Mouse (Mus musculus) midbrain, embryonic 10.5 days (tissue): Measurements from ENCODE around the gene Gm11562. TPM values are rescaled to one million over a fixed set of nuclear protein-coding genes. Genes with fewer than 3 reads are reported as not detected.
"Not testable (repeated sequence)": the region's sequence is repeated elsewhere in the genome, so short reads cannot be mapped to it uniquely, and the experiment has no call there.

ENCODE experiments used
- DNase-seq: peaks from one replicate; pipeline ENCODE4 v3.0.0-alpha.2; 2017; ENCODE audit warnings: low spot score
- H3K27ac ChIP-seq: fragments of 300-500 bp; sonication (generic); replicated peaks from 2 replicates; pipeline ENCODE4 v1.5.1; 2016; ENCODE audit warnings: mild to moderate bottlenecking
- H3K27me3 ChIP-seq: fragments of 300-500 bp; sonication (generic); 2 replicates; pipeline ENCODE4 v1.6.1; 2016; ENCODE audit warnings: low read depth, mild to moderate bottlenecking; ENCODE audit not compliant: poor library complexity, severe bottlenecking
- H3K36me3 ChIP-seq: fragments of 300-500 bp; sonication (generic); 2 replicates; pipeline ENCODE4 v1.6.1; 2016; ENCODE audit warnings: mild to moderate bottlenecking, moderate library complexity
- H3K4me1 ChIP-seq: fragments of 300-500 bp; sonication (generic); 2 replicates; pipeline ENCODE4 v1.6.1; 2016
- H3K4me3 ChIP-seq: fragments of 300-500 bp; sonication (generic); 2 replicates; pipeline ENCODE4 v1.5.1; 2016; ENCODE audit warnings: mild to moderate bottlenecking, moderate library complexity
- H3K9me3 ChIP-seq: fragments of 300-500 bp; sonication (generic); replicated peaks from 2 replicates; pipeline ENCODE4 v1.6.1; 2016; ENCODE audit warnings: mild to moderate bottlenecking
- WGBS: fragments of 180-500 bp; shearing (Covaris S2); methylation state at CpG from one replicate; pipeline ENCODE4 v1.1.7; 2016; 5-methylcytosine and 5-hydroxymethylcytosine counted together
- polyA plus RNA-seq: library from polyadenylated mRNA; unstranded; fragments of >200 nt; fragmentation: Nextera tagmentation; extraction: Ambion mirVana; gene quantifications from 2 replicates; pipeline ENCODE4 v1.2.1, GENCODE M21; 2016

The Gm11562 gene
- polyA plus RNA-seq = not detected in 2 replicates

DNA sequence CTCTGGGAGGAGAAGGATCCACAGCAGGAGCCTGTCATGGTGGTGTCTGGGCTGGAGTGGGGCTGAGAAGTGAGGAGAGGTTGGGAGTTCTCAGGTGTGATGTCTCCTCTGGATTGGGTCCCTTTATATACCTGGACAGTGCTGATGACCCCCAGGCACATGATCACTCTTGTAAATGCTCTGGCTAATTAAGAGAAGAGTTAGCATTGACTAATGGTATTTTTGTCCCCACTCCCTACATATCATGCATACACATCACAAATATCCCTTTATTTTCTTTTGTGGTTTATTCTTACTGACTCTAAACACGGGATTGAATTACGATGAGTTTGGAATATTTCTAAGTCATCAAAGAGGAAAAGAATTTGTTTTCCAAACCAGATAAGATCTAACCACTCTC, at the start of gene Gm11562:
Gene Gm11562, minus strand, starts transcription at position 101 of the 400 bp plus-strand sequence.
- WGBS = 87% methylated on average over 2 of the region's 2 CpGs
- H3K36me3 ChIP-seq = no peaks in the 10 kb centered on the region
- no peaks in the 10 kb centered on the region for H3K27me3 ChIP-seq
- DNase-seq = no peak
- no peak within 1 kb of the TSS for H3K4me3 ChIP-seq
- H3K4me1 ChIP-seq = no peaks in the 10 kb centered on the region
- H3K9me3 ChIP-seq = no peaks in the 10 kb centered on the region
- no peak within 1 kb of the TSS for H3K27ac ChIP-seq

DNA sequence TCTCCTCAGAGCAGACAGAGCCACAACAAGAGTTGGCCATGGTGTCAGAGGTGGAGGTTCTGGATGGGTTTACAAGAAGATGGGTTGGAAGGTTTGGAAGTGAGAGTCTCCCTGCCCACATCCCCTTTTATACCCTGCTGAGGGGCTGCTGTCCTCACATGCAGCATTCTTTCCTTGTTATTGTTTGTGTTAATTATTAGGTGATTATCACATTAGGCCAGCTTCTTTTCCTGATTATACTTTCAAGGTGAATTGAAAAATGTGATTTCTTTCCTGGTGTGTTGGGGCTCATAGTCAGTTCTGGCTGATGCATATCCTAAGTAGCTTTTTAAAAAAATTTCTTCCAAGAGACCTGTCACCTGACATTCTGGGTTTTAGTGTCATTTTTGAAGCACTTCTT, 45.6 kb upstream of the Gm11562 start, which contains the start of gene Krtap4-6:
Gene Krtap4-6, minus strand, starts transcription at position 101 of the 400 bp plus-strand sequence.
- no peaks in the 10 kb centered on the region for H3K27me3 ChIP-seq
- no peak for DNase-seq
- no peaks in the 10 kb centered on the region for H3K9me3 ChIP-seq
- no peaks in the 10 kb centered on the region for H3K36me3 ChIP-seq
- H3K4me3 ChIP-seq = no peak within 1 kb of the TSS
- peak within 1 kb of the TSS; percentile 38; the same call in 1 of the 2 replicates for H3K27ac ChIP-seq
- no peaks in the 10 kb centered on the region for H3K4me1 ChIP-seq

DNA sequence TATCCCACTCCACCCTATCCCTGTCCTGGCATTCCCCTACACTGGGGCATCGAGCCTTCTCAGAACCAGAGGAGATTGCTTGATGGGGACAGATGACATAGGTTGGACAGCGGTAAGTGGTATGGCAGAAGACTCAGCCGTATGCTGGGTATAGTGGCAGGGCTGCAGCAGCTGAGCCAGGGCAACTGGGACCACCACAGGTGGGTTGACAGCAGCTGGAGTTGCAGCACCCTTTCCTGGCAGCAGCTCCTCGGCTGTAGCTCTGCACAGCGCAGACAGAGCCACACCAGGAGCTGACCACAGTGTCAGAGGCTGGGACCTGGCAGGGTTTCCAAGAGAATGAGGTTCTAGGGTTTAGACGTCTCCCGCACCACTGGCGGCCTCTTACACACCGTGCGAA, 42.6 kb upstream of the Gm11562 start:
- WGBS = 89% methylated on average over 10 of the region's 10 CpGs
- Histone ChIP-seq H3K4me1 (peaks cover 4% of the 10 kb centered on the region), H3K27ac (no peak overlapping the region), H3K4me3 (no peak overlapping the region), H3K9me3 (no peaks in the 10 kb centered on the region), H3K27me3 (no peaks in the 10 kb centered on the region), H3K36me3 (no peaks in the 10 kb centered on the region)
- no peak for DNase-seq

DNA sequence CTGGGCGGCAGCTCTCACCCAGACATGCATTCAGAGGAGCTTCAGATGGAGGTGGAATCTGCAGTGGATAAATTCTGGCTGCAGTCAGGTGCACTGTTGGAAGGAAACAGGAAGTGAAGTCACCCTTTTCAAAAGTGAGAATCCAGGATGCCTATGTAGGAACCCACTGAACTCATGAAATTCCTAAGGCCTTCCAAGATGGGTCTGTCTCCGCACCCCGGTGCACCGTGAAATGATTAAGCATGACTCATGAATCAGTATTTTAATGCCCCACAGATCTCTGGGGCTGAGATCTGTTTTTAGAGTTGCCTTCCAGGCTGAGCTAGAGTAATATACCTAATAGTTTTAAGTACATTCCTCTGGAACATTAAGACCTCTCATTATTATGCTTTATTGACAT, 39.0 kb upstream of the Gm11562 start:
- 92% methylated on average over 4 of the region's 4 CpGs for WGBS
- Histone ChIP-seq H3K4me1 (peaks cover 4% of the 10 kb centered on the region), H3K9me3 (no peaks in the 10 kb centered on the region), H3K27me3 (no peaks in the 10 kb centered on the region), H3K4me3 (no peak overlapping the region), H3K27ac (no peak overlapping the region), H3K36me3 (no peaks in the 10 kb centered on the region)
- no peak for DNase-seq

DNA sequence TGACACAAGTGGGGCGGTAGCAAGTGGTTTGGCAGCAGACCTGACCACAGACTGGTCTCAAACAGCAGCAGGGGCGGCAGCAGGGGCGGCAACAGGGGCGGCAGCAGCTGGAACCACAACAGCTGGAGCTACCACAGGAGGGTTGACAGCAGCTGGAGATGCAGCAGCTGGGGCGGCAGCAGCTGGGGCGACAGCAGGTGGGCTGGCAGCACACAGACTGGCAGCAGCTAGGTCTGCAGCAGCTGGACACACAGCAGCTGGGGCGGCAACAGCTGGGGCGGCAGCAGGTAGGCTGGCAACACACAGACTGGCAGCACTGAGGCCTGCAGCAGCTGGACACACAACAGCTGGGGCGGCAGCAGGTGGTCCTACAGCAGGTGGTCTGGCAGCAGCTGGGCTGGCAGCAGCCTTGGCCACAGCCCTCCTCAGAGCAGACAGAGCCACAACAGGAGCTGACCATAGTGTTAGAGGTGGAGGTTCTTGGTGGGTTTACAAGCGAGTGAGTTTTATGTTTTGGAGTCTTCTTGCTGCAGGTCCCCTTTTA, 38.3 kb upstream of the Gm11562 start, which contains the start of gene Gm11563:
Gene Gm11563, minus strand, starts transcription at position 494 of the 544 bp plus-strand sequence.
- H3K36me3 ChIP-seq, H3K9me3 ChIP-seq, H3K27me3 ChIP-seq, H3K4me3 ChIP-seq, H3K4me1 ChIP-seq, DNase-seq: not testable (repeated sequence)
- H3K27ac ChIP-seq = peak within 1 kb of the TSS; percentile 59; the same call in 1 of the 2 replicates
- WGBS = 74% methylated on average over 10 of the region's 10 CpGs

DNA sequence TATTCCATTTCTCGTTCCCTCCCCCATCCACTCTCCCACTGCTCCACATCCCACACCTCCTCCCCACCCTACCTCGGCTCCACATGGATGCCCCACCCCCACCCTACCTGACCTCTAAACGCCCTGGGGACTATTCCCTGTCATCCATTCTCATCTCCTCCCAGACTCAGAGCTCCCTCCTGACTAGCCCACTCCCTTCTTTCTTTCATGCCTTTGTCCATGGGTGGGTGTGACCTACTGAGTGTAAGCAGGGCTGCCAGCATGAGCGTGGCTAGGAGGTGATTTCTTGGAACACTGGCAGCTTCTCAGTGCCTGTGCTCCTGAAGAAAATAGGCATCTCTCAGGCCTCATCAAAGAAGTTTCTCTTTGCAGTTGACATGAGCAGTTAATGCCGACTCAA, 36.8 kb upstream of the Gm11562 start:
- H3K9me3 ChIP-seq = no peaks in the 10 kb centered on the region
- no peaks in the 10 kb centered on the region for H3K27me3 ChIP-seq
- DNase-seq = no peak
- H3K27ac ChIP-seq = no peak overlapping the region
- WGBS = 61% methylated on average over 5 of the region's 5 CpGs
- peaks cover 4% of the 10 kb centered on the region for H3K4me1 ChIP-seq
- H3K36me3 ChIP-seq = no peaks in the 10 kb centered on the region
- H3K4me3 ChIP-seq = no peak overlapping the region

DNA sequence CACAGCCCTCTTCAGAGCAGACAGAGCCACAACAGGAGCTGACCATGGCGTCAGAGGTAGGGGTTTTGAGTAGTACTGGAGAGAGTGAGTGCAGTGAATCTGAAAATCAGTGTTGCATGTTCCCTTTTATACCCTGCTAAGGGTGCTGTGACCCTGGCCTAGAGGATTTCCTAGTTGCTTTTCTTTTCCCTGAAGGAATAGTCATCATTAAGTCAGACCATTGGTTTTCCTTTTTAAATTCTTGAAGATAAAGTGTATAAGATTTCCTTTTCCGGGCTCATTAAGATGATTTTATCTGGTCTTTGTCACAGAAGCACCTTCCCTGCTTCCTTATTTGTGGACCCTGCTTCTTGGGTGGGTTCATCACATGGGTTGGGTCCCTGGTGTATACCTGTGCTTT, 29.9 kb upstream of the Gm11562 start, which contains the start of gene Gm11555:
Gene Gm11555, minus strand, starts transcription at position 101 of the 400 bp plus-strand sequence.
- 78% methylated on average over 2 of the region's 2 CpGs for WGBS
- H3K27me3 ChIP-seq = no peaks in the 10 kb centered on the region
- H3K4me3 ChIP-seq = no peak within 1 kb of the TSS
- H3K9me3 ChIP-seq = no peaks in the 10 kb centered on the region
- H3K27ac ChIP-seq = no peak within 1 kb of the TSS
- no peaks in the 10 kb centered on the region for H3K36me3 ChIP-seq
- DNase-seq = no peak
- no peaks in the 10 kb centered on the region for H3K4me1 ChIP-seq

DNA sequence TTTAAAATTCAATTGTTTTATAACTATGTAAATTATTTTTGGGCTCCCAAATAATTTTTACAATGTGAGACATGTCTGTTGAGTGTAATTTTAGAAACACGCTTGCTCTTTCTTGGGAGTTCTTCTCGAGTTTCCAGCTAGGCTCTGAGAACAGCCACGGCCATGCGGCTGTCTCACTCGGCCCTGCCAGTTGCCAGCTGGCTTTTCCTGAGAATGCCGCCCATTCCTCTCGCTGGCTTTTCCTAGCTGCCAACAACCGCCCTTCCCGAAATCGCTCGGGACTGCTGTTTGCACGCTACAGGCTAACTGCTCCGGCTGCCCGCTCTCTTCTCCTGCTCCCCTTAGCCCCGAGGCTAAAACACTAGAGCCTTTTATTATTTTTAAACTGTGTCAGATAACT, 26.2 kb upstream of the Gm11562 start:
- Histone ChIP-seq H3K27me3 (no peaks in the 10 kb centered on the region), H3K36me3 (no peaks in the 10 kb centered on the region), H3K4me3 (no peak overlapping the region), H3K4me1 (no peaks in the 10 kb centered on the region), H3K27ac (no peak overlapping the region), H3K9me3 (no peaks in the 10 kb centered on the region)
- DNase-seq = no peak
- 90% methylated on average over 15 of the region's 15 CpGs for WGBS

DNA sequence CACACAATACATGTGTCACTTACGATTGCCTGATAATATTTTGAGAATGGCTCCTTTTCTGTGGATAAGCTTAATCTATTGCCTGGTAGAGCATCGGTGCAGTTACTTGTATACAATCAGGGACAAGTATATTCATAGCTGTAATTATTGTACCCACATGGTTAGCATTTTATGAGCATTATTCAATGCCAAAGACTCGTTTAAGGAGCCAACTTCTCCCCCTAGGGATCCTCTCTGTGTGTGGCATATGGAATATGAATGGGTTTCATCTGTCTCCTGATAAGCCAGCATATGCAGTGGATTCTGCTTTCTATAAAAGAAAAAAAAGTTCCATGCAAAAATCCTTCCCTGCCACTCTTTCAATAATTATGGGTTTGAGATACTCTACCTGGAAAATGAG, 24.1 kb upstream of the Gm11562 start:
- Histone ChIP-seq H3K36me3 (no peaks in the 10 kb centered on the region), H3K9me3 (no peaks in the 10 kb centered on the region), H3K27ac (no peak overlapping the region), H3K4me1 (no peaks in the 10 kb centered on the region), H3K27me3 (no peaks in the 10 kb centered on the region), H3K4me3 (no peak overlapping the region)
- WGBS = 83% methylated on average over 3 of the region's 3 CpGs
- DNase-seq = no peak

DNA sequence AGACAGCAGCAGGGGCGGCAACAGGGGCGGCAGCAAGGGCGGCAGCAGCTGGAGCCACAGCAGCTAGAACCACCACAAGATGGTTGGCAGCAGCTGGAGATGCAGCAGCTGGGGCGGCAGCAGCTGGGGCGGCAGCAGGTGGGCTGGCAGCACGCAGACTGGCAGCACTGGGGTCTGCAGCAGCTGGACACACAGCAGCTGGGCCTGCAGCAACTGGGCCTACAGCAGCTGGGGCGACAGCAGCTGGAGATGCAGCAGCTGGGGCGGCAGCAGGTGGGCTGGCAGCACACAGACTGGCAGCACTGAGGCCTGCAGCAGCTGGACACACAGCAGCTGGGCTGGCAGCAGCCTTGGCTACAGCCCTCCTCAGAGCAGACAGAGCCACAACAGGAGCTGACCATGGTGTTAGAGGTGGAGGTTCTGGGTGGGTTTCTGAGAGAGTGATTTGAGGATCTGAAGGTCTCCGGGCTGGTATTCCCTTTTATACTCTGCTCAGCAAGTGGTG, 23.5 kb upstream of the Gm11562 start, which contains the start of gene Krtap4-7:
Gene Krtap4-7, minus strand, starts transcription at position 455 of the 505 bp plus-strand sequence.
- H3K36me3 ChIP-seq, H3K27me3 ChIP-seq, H3K27ac ChIP-seq, H3K9me3 ChIP-seq, H3K4me1 ChIP-seq, DNase-seq, H3K4me3 ChIP-seq: not testable (repeated sequence)
- WGBS = 82% methylated on average over 9 of the region's 9 CpGs

DNA sequence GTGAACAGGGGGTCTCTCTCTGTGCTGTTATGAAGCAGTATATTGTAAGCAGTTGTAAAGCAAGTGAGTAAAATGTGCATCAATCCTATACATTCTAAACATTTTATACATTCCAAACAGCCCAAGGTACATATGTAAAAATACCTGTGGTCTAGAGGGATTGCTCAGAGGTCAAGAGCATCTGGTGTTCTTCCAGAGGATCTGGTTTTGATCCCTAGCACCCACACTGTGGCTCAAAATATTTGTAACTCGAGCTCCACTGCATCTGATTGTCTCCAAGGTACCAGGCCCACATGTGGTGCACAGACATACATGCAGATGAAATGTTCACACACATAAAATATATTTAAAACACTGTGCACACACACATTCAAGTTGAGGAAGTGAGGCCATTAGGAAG, 20.7 kb upstream of the Gm11562 start:
- Histone ChIP-seq H3K4me1 (no peaks in the 10 kb centered on the region), H3K36me3 (no peaks in the 10 kb centered on the region), H3K27ac (no peak overlapping the region), H3K4me3 (no peak overlapping the region), H3K27me3 (no peaks in the 10 kb centered on the region), H3K9me3 (no peaks in the 10 kb centered on the region)
- 45% methylated on average over 1 of the region's 1 CpGs for WGBS
- no peak for DNase-seq

DNA sequence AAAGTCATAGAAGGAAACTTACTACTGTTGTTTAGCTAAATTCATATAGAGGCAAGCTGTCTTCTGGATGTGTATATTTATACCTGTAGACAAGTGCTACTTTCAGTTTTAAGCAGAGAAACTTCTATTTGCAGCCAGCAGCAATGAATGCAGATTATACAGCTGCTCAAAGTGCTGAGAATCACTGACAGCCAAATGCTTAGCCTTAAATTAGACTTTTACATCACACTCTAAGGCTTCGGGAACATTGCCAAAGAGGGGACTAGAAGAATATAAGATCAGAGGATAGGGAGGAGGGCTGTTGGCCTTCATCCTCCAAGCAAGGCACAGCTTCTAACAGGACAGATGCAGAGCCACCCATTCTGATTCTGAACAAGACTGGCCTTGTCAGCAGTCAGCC, 16.9 kb upstream of the Gm11562 start:
- Histone ChIP-seq H3K36me3 (no peaks in the 10 kb centered on the region), H3K4me1 (peaks cover 5% of the 10 kb centered on the region), H3K9me3 (no peaks in the 10 kb centered on the region), H3K27ac (no peak overlapping the region), H3K4me3 (no peak overlapping the region), H3K27me3 (no peaks in the 10 kb centered on the region)
- WGBS = 84% methylated on average over 1 of the region's 1 CpGs
- no peak for DNase-seq

DNA sequence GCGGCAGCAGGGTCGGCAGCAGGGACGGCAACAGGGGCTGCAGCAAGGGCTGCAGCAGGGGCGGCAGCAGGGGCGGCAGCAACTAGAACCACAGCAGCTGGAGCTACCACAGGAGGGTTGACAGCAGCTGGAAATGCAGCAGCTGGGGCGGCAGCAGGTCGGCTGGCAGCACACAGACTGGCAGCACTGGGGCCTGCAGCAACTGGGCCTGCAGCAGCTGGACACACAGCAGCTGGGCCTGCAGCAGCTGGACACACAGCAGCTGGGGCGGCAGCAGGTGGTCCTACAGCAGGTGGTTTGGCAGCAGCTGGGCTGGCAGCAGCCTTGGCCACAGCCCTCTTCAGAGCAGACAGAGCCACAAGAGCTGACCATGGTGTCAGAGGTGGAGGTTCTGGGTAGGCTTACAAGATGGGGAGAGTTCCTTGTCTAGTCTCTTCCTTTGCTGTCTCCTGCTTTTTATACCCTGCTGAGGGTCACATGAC, 14.5 kb upstream of the Gm11562 start, which contains the start of gene Krtap4-2:
Gene Krtap4-2, minus strand, starts transcription at position 432 of the 482 bp plus-strand sequence.
- Histone ChIP-seq H3K36me3 (no peaks in the 10 kb centered on the region), H3K4me1 (peaks cover 5% of the 10 kb centered on the region), H3K27ac (no peak within 1 kb of the TSS), H3K27me3 (no peaks in the 10 kb centered on the region), H3K4me3 (no peak within 1 kb of the TSS), H3K9me3 (no peaks in the 10 kb centered on the region)
- WGBS = 34% methylated on average over 8 of the region's 8 CpGs
- DNase-seq = no peak
